Mouse (Mus musculus): Measurements from ENCODE around the gene Mtif3.
"Not testable (repeated sequence)": the region's sequence is repeated elsewhere in the genome, so short reads cannot be mapped to it uniquely, and the experiment has no call there.

Gene Mtif3

DNA sequence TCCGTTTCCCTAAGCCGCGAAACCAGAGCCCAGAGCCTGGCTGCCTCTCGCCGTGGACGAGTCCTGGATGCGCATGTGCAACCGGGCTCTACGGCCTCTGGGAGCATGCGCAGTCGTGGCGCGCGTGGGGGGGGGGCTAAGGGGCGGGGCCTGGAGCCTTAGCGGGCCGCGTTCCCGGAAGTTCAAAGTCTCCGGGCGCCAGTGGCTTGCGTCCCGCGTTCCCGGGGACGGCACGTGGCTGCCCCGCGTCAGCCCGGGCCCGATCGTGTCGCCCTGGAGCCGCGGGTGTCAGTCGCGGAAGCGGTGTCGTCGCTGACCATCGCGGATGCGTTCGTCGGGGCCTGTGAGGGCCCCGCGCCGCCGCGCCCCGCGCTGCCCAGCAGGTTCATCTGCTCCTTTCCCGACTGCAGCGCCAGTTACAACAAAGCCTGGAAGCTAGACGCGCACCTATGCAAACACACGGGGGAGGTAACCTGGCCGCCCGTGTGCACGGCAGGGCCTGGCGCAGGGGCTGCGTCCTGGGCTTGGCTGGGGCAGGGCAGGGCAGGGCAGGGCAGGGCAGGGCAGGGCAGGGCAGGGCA lies 15.0 kb downstream of the Mtif3 start, which contains the start of gene Gtf3a:
Gene Gtf3a, plus strand, starts transcription at position 150 of the 581 bp plus-strand sequence.
- DNase-seq = peak; percentile 70

DNA sequence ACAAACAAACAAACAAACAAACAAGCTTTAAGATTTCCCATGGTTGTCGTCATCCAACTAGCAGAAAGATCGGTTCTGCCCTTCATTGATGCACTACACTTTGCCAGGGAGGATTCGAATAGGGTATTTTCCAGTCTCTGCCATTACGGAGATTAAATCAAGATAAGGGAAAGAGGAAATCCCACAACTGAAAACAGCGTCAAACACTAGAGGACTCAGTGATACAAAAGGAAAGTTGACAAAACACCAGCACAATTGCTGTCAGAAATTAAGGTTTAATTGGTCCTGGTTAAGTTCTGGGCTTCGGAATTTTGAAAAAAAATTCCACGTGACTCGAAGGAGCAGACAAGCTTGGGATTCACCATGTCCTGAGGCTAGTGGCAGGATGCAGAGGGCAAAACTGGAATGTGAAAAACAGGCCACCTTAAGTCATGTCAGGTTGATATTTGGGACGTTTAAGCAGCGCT lies 15.5 kb downstream of the Mtif3 start:
- no peak for DNase-seq

DNA sequence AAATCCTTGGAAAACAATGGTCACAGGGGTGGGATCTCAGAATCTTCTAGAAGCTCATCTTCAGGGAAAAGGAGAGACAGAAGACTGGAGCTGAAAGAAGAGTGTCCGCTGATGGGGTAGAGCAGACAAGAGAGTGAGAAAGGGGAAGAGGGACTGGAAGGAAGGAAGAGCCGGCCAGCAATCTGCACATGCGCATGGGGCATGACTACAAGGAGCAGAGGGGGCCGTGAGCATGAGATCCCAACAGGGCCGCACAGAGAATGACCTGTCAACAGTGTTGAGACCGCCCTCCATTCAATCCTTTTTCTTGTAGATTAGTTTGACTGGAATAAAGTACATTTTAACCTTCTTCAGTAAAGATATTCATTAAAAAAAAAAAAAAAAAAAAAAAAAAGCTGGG lies 16.1 kb downstream of the Mtif3 start:
- DNase-seq = no peak

DNA sequence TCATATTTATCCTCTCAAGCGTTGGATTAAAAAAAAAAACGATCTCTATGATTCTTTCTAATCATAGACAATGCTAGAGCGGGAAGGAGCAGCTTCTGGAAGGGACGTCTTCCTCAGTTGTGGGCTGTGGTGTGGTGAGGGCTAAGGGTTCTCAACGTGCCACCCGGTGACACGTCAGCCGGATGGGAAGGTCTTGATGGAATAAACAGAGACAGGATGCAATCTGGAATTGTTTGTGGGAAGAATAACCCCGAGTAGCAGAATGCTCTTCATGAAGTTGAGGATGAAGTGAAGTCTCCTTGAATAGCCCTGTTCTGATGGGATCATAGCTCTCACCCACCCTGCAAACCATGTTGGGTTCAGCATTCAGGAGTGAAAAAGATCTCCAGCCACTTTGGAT lies 16.9 kb downstream of the Mtif3 start:
- no peak for DNase-seq

DNA sequence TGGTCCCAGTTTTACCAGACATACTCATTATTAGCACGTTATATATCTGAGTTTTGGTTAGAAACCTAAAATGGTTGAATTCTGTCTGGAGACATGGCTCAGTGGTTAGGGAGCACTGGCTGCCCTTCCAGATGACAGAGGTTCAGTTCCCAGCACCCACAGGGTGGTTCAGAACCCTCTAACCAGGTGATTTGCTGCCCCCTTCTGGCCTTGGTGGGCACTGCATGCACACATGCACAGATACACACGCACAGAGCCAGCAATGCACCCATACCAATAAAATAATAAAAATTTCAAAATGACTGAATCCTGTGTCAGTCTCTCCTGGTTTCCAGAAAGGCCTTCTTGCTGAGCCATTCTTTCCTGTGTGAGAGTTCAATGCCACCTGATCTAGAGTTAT lies 19.0 kb downstream of the Mtif3 start:
- DNase-seq = no peak

DNA sequence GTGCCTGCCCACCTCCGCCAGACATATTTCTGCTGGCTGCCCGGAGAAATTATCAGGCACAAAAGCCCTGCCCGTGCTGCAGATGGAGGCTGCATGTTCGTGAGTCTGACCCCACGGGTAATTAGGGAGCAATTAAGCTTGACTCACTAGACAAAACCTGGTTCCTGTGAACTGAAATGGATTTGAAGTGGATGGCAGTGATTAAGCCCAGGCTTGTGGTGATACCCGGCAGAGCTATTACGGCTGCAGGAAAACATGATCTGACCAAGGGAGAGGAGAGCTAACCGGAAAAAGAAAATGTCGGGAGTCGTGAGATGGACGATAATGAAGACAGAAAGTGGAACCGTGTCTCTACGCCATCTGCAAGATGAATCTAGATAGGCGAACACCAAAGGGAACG lies 20.6 kb downstream of the Mtif3 start:
- no peak for DNase-seq

DNA sequence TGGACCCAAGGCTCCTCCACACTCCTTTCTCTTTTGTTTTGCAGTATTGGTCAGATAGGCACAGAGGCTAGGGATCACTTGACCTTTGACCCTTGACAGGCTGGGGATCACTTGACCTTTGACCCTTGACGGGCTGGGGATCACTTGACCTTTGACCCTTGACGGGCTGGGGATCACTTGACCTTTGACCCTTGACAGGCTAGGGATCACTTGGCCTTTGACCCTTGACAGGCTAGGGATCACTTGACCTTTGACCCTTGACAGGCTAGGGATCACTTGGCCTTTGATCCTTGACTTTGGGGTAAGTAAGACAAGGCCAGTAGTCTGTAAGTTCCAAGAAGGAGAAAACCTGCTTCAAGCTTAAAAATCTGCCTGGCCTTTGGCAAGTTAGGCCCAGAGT lies 21.7 kb downstream of the Mtif3 start:
- DNase-seq = not testable (repeated sequence)

DNA sequence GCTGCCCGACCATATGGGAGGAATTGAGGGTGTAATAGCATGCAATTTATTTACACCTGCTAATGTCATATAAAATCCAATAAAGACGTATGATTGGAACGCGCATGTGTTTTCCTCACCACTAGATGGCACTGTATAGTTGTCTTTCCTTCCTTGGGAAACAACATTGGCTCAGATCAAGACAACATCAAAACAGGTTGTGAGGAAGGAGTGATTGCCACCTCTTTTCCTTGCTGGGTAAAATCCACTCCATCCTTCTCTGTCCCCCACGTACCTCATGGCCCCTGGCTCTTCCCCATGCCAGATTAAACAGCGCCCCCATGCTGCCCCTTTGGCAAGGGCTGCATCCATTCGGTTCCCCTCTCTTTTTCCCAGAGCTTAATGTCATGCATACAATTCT lies 23.4 kb downstream of the Mtif3 start:
- DNase-seq = no peak

DNA sequence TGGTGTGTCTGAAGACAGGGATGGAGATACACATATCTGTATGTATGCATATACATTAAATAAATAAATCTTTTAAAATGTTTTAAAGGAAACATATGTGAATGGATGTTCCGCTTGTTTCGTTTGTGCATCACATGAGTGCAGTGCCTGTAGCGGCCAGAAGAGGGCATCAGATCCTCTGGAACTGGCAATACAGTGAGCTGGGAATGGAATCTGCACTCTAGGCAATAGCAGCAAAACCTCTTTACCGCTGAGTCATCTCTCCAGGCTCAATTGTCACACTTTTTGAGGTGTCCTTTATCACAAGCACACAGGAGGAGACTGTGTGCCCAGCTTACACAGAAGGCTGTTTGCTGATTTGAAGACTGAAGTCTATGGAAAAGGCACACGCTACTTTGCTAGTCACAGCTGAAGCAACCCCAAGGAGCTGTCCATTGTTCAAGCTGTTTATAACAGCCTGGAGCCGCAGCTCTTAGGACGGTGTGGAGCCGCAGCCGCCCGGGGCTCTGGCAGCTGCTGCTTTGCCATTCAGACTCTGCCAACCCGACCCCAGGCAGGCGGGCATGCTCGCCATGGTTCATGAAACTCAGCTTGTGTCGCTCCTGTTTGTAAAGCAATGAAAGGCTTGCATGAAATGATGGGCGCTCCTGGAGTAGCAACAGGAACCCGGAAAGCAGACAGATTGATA lies 24.3 kb downstream of the Mtif3 start:
- no peak for DNase-seq

DNA sequence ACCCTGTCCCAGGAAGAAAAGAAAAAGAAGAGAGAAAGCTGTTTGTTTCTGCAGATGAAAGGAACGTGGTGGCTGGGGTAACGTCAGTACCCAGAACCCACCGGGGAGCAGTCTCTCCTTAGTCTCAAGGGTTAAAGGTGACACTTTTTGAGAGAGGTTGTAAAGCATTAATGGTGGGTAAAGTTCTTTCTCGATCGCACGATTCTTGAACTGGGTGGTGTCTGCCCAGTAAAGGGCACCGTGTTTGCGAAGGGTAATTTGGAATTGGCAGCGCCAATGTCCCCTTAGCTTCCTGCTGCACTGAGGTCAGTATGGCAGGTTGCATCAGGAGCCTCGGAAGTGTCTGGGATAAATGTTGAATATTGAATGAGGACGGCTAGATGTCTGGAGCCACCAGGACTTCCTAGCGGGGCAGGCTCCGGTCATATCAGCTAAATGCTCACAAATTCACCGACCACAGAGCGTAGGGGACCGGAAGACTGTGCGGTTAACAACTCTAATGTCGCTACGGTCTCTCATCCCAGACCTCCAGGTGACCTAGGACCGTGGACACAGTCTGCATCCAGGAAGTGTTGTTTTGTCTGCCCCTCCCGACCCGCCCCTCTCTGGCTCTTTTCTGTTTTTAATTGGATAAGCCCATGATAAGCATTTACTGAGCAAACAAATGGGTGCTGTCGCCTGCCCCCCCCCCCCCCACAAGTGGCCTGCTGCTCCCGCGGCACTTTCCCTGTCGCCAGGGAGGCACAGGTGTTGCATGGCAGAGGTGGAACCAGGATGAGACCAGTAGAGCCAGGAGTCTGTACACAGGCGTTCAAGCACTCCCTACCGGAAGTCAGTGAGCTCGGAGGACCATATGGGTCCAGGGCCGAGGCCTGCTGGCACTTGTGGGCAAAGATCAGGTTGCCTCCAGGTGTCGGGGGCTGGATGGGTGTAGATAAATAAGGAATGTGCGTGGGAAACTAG lies 25.8 kb downstream of the Mtif3 start:
- no peak for DNase-seq

DNA sequence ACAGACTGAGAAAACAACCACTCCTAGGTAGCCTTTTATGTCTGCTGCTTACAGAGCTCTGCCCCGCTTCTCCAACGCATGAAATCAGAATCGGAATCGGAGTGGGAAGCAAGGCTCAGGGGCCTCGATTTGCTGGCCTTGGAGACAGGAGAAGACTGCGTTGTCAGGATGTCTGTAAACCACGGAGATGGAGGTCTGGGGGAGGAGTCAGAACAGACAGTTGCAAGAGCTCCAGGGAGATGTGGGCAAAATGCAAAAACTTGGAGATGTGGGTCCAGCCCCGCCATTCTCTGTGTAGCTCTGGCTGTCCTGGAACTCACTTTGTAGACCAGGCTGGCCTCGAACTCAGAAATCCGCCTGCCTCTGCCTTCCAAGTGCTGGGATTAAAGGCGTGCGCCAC lies 30.1 kb downstream of the Mtif3 start:
- DNase-seq = no peak

DNA sequence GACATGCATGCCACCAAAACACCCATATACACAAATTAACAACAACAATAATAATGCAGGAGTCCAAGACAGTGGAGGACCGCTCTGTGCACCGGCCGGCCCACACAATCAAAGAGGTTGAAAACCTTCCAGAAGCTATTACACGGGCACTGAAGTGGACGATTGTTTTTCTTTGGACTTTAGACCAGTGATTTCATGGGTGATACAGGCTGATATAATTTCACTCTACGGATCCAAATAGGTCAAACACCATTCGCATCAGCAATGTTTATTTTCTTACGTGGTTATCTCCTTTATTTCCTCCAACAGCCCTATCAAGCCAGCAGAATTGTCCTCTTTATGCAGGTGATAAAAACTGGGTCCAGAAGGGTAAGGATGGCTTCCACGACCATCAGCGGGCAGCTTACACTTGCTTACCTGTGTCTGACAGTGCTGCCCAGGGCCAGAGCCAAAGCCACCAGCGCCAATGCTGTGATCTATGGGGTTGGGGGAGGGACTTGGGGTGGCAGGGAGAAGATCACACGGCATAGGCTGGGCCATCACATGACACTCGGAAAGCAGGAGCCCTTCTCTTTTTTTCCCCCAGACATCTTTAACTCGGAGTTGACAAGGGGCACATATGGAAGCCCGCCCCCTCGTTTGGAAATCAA lies 31.6 kb downstream of the Mtif3 start:
- no peak for DNase-seq

DNA sequence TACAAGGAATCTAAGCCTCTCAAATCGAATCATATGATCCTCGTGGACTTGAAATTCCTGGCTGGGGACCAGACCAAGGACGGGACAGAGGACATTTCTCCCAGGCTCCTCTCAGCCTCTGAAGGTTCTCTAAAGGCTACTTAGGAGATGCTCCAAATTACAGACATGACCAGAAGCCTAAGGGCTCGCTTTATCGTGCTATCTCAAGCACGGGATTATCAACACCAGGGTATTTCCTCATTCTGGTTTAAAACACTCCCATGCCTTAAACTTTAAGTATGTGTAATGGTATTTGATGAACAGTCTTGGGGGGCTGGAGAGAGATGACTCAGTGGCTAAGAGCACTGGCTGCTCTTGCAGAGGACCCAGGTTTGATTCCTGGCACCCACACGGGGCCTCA lies 32.2 kb downstream of the Mtif3 start:
- no peak for DNase-seq

DNA sequence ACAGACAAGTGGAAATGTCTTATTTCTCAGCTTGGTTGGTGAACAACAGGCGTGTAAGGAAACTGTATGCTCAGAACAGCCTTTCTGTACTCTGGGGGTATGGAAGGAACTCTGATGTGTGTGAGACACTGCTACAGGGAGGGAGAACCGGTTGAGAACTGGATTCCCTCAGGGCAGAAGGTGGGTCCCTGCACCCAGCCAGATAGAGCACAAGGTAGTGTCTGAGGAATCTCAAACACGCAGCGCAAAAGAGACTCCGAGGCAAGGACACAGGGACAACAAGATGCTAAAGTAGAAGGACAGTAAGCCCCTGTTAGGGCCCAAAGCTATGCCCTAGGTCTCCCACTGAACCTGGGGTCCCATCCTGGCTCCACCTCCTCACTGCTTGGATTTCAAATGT lies 36.9 kb downstream of the Mtif3 start:
- DNase-seq = no peak

DNA sequence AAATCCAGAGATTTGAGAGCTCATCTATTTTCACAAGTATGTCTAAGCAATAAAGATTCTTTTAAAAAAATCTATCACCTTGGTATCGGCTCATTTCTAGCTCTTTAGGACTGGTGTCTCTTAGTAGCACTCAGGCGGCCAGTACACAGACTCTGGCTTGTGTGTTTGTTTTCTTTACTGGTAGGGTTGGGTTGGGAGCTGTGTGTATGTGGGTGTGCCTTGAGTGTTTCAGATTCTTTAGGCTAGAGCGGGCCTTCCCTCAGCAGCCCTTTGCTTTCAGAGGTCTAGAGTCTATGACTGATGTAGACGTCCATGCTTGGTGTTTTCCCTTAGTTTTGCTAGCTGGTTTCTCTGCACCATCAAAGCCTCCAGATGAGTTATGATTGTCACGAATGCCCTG lies 40.1 kb downstream of the Mtif3 start:
- no peak for DNase-seq

DNA sequence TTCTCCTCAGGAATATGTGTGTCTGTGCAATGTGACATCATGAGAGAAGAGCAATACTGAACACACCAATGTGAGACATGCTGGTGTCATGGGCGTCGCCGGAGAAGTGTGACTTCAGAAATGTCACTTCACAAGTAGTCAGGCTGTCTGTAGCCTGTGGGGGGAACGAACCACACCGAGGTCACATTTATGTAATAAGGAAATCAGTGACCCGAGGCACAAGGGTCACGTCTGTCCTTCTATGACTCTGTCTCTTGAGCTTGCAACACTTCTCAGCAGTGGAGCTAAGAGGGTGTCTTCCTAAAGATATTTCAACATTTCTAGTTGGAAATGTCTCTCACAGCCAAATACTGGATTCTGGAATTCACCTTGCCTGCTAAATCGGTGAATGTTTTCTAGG lies 42.4 kb downstream of the Mtif3 start:
- DNase-seq = no peak

DNA sequence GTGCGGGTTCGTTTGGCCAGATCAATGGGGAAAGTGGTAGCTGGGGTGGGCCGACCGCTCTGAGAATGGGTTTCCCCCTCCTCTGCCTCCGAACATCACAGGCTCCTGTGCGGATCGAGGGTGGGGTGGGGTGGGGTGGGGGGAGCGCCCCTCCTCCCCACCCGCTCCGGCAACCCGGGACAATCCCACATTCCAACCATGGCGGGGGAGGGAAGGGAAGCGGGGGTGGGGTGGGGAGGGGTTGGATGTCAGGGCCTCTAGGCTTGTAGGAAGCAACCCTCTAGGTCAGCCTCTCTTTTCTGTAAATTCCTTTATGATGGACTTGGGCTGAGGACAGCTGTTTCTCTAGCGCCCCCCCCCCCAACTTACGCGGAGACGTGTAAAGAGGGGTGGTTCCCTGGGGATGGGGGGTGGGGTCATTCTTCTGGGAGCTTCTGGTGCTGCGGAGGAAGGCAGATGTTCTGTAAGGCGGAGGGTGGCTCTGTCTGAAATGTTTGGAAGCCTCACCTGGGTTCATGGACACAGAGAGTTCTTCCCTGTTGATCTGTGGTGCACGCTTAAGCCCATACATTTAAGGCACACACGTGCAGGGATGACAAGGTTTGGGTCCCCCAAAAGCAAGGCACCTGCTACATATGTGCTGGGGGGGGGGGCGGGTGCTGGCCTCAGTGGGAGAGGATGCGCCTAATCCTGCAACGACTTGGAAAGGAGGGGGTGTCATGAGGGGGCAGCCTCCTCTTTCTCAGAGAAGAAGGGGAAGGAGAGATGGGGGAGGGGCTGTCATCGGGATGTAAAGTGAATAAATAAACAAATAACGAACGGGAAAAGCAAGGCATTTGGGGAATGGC lies 43.1 kb downstream of the Mtif3 start:
- DNase-seq = no peak

DNA sequence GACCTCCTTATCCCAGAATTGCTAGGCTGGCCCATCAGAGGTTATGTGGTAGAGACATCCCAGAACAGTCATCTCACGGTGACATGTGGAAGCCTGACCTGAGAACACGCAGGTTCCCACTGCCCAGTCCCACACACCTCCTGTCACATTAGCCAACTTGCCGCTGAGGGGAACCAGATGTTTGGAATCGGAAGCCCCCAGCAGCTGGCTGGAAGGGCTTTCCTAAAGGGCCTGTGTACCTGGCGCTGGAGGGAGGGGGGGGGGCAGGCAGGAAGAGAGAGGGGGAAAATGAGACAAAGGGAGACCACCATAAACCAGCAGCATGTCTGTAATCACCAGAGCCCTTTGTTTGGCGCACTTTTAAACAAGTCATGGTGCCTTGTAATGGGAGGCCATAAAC lies 43.7 kb downstream of the Mtif3 start:
- no peak for DNase-seq

DNA sequence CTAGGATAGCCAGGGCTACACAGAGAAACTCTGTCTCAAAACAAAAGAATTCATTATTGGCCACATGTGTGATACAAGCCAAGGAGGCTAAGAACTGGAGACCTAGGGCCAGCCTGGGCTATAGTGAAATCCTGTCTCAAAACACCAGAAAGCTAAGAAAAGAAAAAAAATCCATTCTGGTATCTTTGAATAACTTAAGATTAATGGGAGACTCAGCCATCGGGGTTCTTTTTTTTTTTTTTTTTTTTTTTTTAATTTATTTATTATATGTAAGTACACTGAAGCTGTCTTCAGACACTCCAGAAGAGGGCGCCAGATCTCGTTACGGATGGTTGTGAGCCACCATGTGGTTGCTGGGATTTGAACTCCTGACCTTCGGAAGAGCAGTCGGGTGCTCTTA lies 46.2 kb downstream of the Mtif3 start:
- not testable (repeated sequence) for DNase-seq

DNA sequence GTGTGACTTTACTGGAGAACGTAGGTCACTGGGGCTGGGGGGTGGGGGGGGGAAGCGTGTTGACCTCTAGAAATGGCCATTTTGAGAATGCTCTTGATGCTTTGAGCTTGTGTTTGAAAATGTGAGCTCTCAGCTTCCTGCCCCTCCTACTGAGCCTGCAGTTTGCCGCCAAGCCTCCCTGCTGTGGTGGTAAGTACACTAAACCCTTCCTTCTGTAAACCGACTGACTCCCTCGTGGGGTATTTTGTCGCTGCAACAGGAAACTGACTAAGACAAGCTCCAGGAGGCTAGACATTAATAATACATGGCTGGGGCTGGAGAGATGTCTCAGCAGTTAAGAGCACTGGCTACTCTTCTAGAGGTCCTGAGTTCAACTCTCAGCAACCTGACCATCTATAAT lies 46.8 kb downstream of the Mtif3 start:
- no peak for DNase-seq

DNA sequence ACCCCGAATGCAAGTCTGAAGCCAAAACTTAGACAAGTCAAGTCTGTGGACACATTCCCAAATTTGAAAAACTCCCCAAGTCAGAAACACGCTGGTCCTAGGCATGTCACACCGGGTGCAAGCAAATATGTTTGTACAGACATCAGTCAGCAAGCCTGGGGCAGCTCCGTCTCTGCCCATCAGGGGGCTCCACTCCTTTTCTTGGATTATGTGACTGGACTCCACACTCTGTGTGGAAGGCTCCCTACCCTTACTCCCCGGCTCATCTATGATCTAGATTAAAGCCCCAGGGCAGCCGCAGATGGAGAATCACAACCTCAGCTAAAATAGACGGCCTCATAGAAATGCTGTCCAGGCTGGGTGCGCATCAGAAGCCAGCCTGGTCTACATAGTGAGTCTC lies 47.3 kb downstream of the Mtif3 start:
- DNase-seq = no peak

DNA sequence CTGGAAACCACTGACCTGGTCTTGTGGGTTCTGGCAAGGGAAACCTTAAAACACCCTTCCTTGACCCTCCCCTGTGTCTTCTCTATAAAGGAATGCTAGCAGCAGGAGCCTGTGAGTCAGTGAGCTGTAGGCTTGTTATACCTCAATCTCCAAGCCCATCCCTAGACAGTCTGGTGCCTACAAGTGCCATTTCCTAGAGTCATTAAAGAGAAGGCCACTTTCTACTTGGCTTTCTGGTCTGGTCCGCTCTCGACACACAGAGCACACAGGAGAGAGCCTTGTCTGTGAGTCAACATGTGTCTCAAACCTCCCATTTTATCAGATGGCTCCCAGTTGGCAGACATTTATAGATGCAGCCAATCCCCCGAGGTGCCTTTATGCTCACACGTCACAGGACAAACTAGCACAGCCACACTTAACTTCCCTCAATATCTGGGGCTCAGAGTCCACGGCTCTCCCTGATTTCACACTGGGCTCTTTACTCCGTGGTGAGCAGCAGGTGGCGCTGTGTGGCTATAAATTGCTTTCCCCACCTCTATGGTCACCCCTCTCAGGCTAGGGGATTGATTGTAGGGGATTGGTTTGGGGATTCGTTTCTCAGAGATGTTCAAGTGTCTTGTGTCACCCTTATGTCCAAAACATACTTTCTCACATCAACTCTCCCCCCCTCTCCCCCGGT lies 49.4 kb downstream of the Mtif3 start:
- DNase-seq = peak; percentile 31

Data from right cerebral cortex, adult 18-20 months (tissue).